Mouse (Mus musculus): Measurements from ENCODE around the gene Gm17482.

DNA sequence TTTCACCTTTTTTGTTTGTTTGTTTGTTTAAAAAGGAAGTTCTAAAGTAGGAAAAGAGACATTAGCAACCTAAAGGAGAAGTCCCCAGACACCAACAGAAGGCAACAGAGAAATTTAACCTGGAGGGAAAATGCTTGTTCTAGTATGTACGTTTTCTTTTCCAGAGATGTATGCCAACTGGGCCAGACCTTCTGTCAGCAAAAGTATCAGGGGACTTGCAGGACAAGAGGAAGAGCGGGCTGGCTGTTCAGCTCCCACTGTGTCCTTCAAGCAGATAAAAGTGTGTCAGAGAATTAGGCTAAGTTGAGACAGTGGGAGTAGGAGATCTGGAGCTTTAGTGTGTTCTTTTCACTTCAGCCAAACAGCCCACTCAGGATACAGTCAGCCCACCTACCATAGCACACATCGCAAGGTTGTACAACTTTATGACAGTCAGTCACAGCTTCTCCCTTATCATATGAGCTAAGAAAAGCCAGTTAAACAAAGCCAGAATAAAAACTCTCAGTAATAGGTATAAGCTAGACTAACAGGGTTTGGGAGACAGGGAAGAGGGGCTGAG lies 18.4 kb downstream of the Gm17482 start:
- TF ChIP-seq POLR2A (IDR thresholded peaks at IDR 0.05; ENCODE audit: insufficient read depth, low read length) (no peak), CTCF (IDR thresholded peaks at IDR 0.05; ENCODE audit: low read depth, low read length) (no peak), EP300 (IDR thresholded peaks at IDR 0.05; ENCODE audit: insufficient read depth, low read depth, low read length) (no peak)
